Mouse (Mus musculus): ENCODE data around the gene Nrtn.

DNA sequence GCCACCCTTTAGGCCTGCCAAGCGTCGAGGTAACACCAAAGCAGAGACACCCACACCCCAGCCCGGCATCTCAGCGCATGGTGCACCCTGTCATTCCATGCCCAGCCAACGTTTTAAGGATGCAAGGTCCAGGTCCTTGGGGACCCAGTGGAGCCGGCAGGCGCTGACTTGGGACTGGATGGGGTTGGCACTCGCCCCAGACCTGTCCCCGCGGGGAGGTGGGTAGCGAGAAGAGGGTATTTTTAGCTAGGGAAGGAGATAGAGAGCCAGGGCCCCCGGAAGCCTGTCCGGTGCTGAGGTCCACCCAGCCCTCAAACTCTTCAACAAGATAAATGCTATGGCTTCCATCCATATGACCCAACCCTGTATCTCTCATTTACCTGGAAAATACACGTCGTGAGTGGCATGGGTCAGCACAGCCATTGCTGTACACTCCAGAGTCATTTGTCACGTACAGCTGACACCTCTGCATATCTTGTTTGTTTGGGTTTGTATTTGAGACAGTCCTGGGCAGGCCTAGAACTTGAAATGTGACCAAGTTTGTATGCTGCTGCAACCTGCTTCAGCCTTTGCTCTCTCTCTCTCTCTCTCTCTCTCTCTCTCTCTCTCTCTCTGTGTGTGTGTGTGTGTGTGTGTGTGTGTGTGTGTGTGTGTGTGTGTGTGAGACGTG, 17.1 kb downstream of the Nrtn start:
- TF ChIP-seq CTCF (IDR thresholded peaks at IDR 0.05; ENCODE audit: borderline replicate concordance, control insufficient read depth, extremely low read depth, insufficient read depth, low read length, poor library complexity) (no peak), POLR2A (IDR thresholded peaks at IDR 0.05; ENCODE audit: control insufficient read depth, extremely low read depth, insufficient read depth, low read length, poor library complexity) (no peak)
